Mouse (Mus musculus) kidney, postnatal 36 days (tissue): ENCODE data around the gene Prr5.

ENCODE experiments used
- DNase-seq, 2 experiments: peaks; one replicate each; pipeline ENCODE4 v3.0.0; 2021 to 2022; ENCODE audit warnings: mixed read lengths in 2 of 2

Gene Prr5

GRCm38 (mm10) chr15:84657384-84658064 lies 11.9 kb upstream of the Prr5 start:
- DNase-seq = no peak

GRCm38 (mm10) chr15:84658655-84659054 lies 10.8 kb upstream of the Prr5 start:
- no peak for DNase-seq

- DNase-seq = no peak
These were observed 9.6 kb upstream of the Prr5 start for GRCm38 (mm10) chr15:84659856-84660255.

GRCm38 (mm10) chr15:84661274-84661673 lies 8.1 kb upstream of the Prr5 start:
- no peak for DNase-seq

- DNase-seq = peak; percentile 68 to 85
These were observed 6.3 kb upstream of the Prr5 start for GRCm38 (mm10) chr15:84662952-84663684.

GRCm38 (mm10) chr15:84663685-84664060 lies 5.7 kb upstream of the Prr5 start:
- no peak for DNase-seq

- no peak for DNase-seq
These were observed 4.6 kb upstream of the Prr5 start for GRCm38 (mm10) chr15:84664542-84665460.

GRCm38 (mm10) chr15:84665662-84666061 lies 3.8 kb upstream of the Prr5 start:
- DNase-seq = no peak

- peak; percentile 52 to 61 for DNase-seq
These were observed 3.4 kb upstream of the Prr5 start for GRCm38 (mm10) chr15:84666065-84666464.

- no peak for DNase-seq
These were observed 1.8 kb upstream of the Prr5 start for GRCm38 (mm10) chr15:84667601-84668000.

- DNase-seq = no peak
These were observed 594 bp downstream of the Prr5 start for GRCm38 (mm10) chr15:84669771-84670656.

- DNase-seq = peak; percentile 47 to 50
These were observed 1.2 kb downstream of the Prr5 start for GRCm38 (mm10) chr15:84670657-84671055.

GRCm38 (mm10) chr15:84671401-84672307 lies 2.2 kb downstream of the Prr5 start:
- DNase-seq = peak; percentile 87 to 91

GRCm38 (mm10) chr15:84672308-84672615 lies 2.8 kb downstream of the Prr5 start:
- DNase-seq = peak; percentile 63 to 72

GRCm38 (mm10) chr15:84672616-84673015 lies 3.2 kb downstream of the Prr5 start:
- DNase-seq = peak; percentile 85 to 95

- peak in 1 of 2 experiments; percentile 38 for DNase-seq
These were observed 5.1 kb downstream of the Prr5 start for GRCm38 (mm10) chr15:84674329-84675067.

GRCm38 (mm10) chr15:84675317-84675716 lies 5.9 kb downstream of the Prr5 start:
- peak; percentile 72 to 80 for DNase-seq

GRCm38 (mm10) chr15:84677943-84678342 lies 8.5 kb downstream of the Prr5 start:
- DNase-seq = no peak

- no peak for DNase-seq
These were observed 9.7 kb downstream of the Prr5 start for GRCm38 (mm10) chr15:84679090-84679489.

GRCm38 (mm10) chr15:84679794-84680193 lies 10.4 kb downstream of the Prr5 start:
- DNase-seq = no peak
